Mouse (Mus musculus): ENCODE data around the gene Suds3. TPM values are rescaled to one million over a fixed set of nuclear protein-coding genes. Genes with fewer than 3 reads are reported as not detected.

The Suds3 gene
- polyA plus RNA-seq (2015; fragmentation: Nextera tagmentation; extraction: Ambion mirVana) = 83.2 and 90.5 TPM in 2 replicates

- Histone ChIP-seq H3K27me3 (peaks cover 3% of the 10 kb centered on the region), H3K27ac (peak within 1 kb of the TSS; percentile 89), H3K4me3 (peak within 1 kb of the TSS; percentile 94), H3K9me3 (no peaks in the 10 kb centered on the region), H3K9ac (peak within 1 kb of the TSS; percentile 93), H3K4me2 (peak within 1 kb of the TSS; percentile 97), H3K4me1 (replicated peaks) (peaks cover 29% of the 10 kb centered on the region), H3K36me3 (peaks cover 26% of the 10 kb centered on the region)
- ATAC-seq (ENCODE audit: low FRiP score) = peak; percentile 85
- WGBS = under 1% methylated on average over 57 of the region's 59 CpGs
Observed at GRCm38 (mm10) chr5:117115836-117116366, at the start of gene Suds3. Gene Suds3, minus strand, starts transcription at chr5:117116113.

- Histone ChIP-seq H3K36me3 (no peaks in the 10 kb centered on the region; the same call in 1 of the 2 replicates), H3K27ac (no peak overlapping the region), H3K4me3 (no peak overlapping the region), H3K9ac (no peak overlapping the region), H3K9me3 (no peaks in the 10 kb centered on the region), H3K4me2 (no peak overlapping the region), H3K27me3 (no peaks in the 10 kb centered on the region), H3K4me1 (replicated peaks) (no peaks in the 10 kb centered on the region)
- WGBS = 90% methylated on average over 2 of the region's 2 CpGs
- no peak for ATAC-seq (ENCODE audit: low FRiP score)
Observed at GRCm38 (mm10) chr5:117164923-117165322, 49.0 kb upstream of the Suds3 start.

- no peaks in the 10 kb centered on the region for H3K27me3 ChIP-seq
- H3K27ac ChIP-seq = no peak overlapping the region
- 98% methylated on average over 5 of the region's 5 CpGs for WGBS
- no peak for ATAC-seq (ENCODE audit: low FRiP score)
- H3K36me3 ChIP-seq = no peaks in the 10 kb centered on the region; the same call in 1 of the 2 replicates
- H3K9me3 ChIP-seq = no peaks in the 10 kb centered on the region
- H3K4me3 ChIP-seq = no peak overlapping the region
- H3K4me2 ChIP-seq = no peak overlapping the region
- no peak overlapping the region for H3K9ac ChIP-seq
- H3K4me1 ChIP-seq (replicated peaks) = no peaks in the 10 kb centered on the region
Observed at GRCm38 (mm10) chr5:117164516-117164915, 48.6 kb upstream of the Suds3 start.

- no peaks in the 10 kb centered on the region for H3K27me3 ChIP-seq
- no peaks in the 10 kb centered on the region; the same call in 1 of the 2 replicates for H3K36me3 ChIP-seq
- no peak overlapping the region for H3K4me2 ChIP-seq
- 93% methylated on average over 13 of the region's 13 CpGs for WGBS
- no peak overlapping the region for H3K27ac ChIP-seq
- H3K4me1 ChIP-seq (replicated peaks) = no peaks in the 10 kb centered on the region
- no peaks in the 10 kb centered on the region for H3K9me3 ChIP-seq
- H3K4me3 ChIP-seq = no peak overlapping the region
- no peak for ATAC-seq (ENCODE audit: low FRiP score)
- no peak overlapping the region for H3K9ac ChIP-seq
Observed at GRCm38 (mm10) chr5:117163790-117164189, 47.9 kb upstream of the Suds3 start.

GRCm38 (mm10) chr5:117160499-117160898 lies 44.6 kb upstream of the Suds3 start:
- ATAC-seq (ENCODE audit: low FRiP score) = no peak
- Histone ChIP-seq H3K27me3 (no peaks in the 10 kb centered on the region), H3K36me3 (no peaks in the 10 kb centered on the region; the same call in 1 of the 2 replicates), H3K4me1 (replicated peaks) (no peaks in the 10 kb centered on the region), H3K9me3 (no peaks in the 10 kb centered on the region), H3K27ac (no peak overlapping the region), H3K4me3 (no peak overlapping the region), H3K9ac (no peak overlapping the region), H3K4me2 (no peak overlapping the region)
- WGBS = 76% methylated on average over 10 of the region's 10 CpGs

GRCm38 (mm10) chr5:117159805-117160291 lies 43.9 kb upstream of the Suds3 start:
- no peak for ATAC-seq (ENCODE audit: low FRiP score)
- Histone ChIP-seq H3K9ac (no peak overlapping the region), H3K4me2 (no peak overlapping the region), H3K4me1 (replicated peaks) (no peaks in the 10 kb centered on the region), H3K27me3 (no peaks in the 10 kb centered on the region), H3K4me3 (no peak overlapping the region), H3K36me3 (no peaks in the 10 kb centered on the region; the same call in 1 of the 2 replicates), H3K27ac (no peak overlapping the region), H3K9me3 (no peaks in the 10 kb centered on the region)
- WGBS = 54% methylated on average over 6 of the region's 6 CpGs

- Histone ChIP-seq H3K4me1 (replicated peaks) (no peaks in the 10 kb centered on the region), H3K36me3 (no peaks in the 10 kb centered on the region; the same call in 1 of the 2 replicates), H3K9ac (no peak overlapping the region), H3K9me3 (no peaks in the 10 kb centered on the region), H3K27me3 (no peaks in the 10 kb centered on the region), H3K4me3 (no peak overlapping the region), H3K4me2 (no peak overlapping the region), H3K27ac (no peak overlapping the region; the same call in 1 of the 2 replicates)
- no peak for ATAC-seq (ENCODE audit: low FRiP score)
- WGBS = 70% methylated on average over 8 of the region's 8 CpGs
Observed at GRCm38 (mm10) chr5:117159326-117159725, 43.4 kb upstream of the Suds3 start.

- no peak overlapping the region for H3K4me3 ChIP-seq
- H3K4me2 ChIP-seq = no peak overlapping the region
- H3K4me1 ChIP-seq (replicated peaks) = no peaks in the 10 kb centered on the region
- no peaks in the 10 kb centered on the region for H3K27me3 ChIP-seq
- 87% methylated on average over 7 of the region's 7 CpGs for WGBS
- H3K27ac ChIP-seq = no peak overlapping the region
- no peaks in the 10 kb centered on the region for H3K9me3 ChIP-seq
- ATAC-seq (ENCODE audit: low FRiP score) = no peak
- no peak overlapping the region for H3K9ac ChIP-seq
- H3K36me3 ChIP-seq = no peaks in the 10 kb centered on the region; the same call in 1 of the 2 replicates
Observed at GRCm38 (mm10) chr5:117158335-117159018, 42.6 kb upstream of the Suds3 start.

GRCm38 (mm10) chr5:117153527-117154091 lies 37.7 kb upstream of the Suds3 start:
- H3K27me3 ChIP-seq = no peaks in the 10 kb centered on the region
- no peak overlapping the region for H3K4me2 ChIP-seq
- no peak overlapping the region for H3K27ac ChIP-seq
- no peak overlapping the region for H3K9ac ChIP-seq
- no peaks in the 10 kb centered on the region for H3K9me3 ChIP-seq
- H3K4me3 ChIP-seq = no peak overlapping the region
- no peaks in the 10 kb centered on the region for H3K36me3 ChIP-seq
- 77% methylated on average over 15 of the region's 15 CpGs for WGBS
- H3K4me1 ChIP-seq (replicated peaks) = no peaks in the 10 kb centered on the region
- no peak for ATAC-seq (ENCODE audit: low FRiP score)

- Histone ChIP-seq H3K4me2 (no peak overlapping the region), H3K9me3 (no peaks in the 10 kb centered on the region), H3K36me3 (no peaks in the 10 kb centered on the region), H3K9ac (no peak overlapping the region), H3K4me3 (no peak overlapping the region), H3K27ac (no peak overlapping the region), H3K4me1 (replicated peaks) (no peaks in the 10 kb centered on the region), H3K27me3 (no peaks in the 10 kb centered on the region)
- no peak for ATAC-seq (ENCODE audit: low FRiP score)
Observed at GRCm38 (mm10) chr5:117152944-117153343, 37.0 kb upstream of the Suds3 start.

- H3K9ac ChIP-seq = no peak overlapping the region
- ATAC-seq (ENCODE audit: low FRiP score) = no peak
- WGBS = 93% methylated on average over 5 of the region's 5 CpGs
Observed at GRCm38 (mm10) chr5:117150068-117150467, 34.2 kb upstream of the Suds3 start.

GRCm38 (mm10) chr5:117149054-117149942 lies 33.4 kb upstream of the Suds3 start:
- no peaks in the 10 kb centered on the region for H3K27me3 ChIP-seq
- no peak overlapping the region for H3K9ac ChIP-seq
- H3K4me2 ChIP-seq = no peak overlapping the region
- no peak for ATAC-seq (ENCODE audit: low FRiP score)
- H3K27ac ChIP-seq = no peak overlapping the region
- H3K9me3 ChIP-seq = no peaks in the 10 kb centered on the region
- 81% methylated on average over 16 of the region's 16 CpGs for WGBS
- H3K4me3 ChIP-seq = no peak overlapping the region
- H3K36me3 ChIP-seq = no peaks in the 10 kb centered on the region
- no peaks in the 10 kb centered on the region for H3K4me1 ChIP-seq (replicated peaks)

More at GRCm38 (mm10) chr5:117150068-117150467, 34.2 kb upstream of the Suds3 start:
- no peaks in the 10 kb centered on the region for H3K4me1 ChIP-seq (replicated peaks)
- no peaks in the 10 kb centered on the region for H3K9me3 ChIP-seq
- H3K27me3 ChIP-seq = no peaks in the 10 kb centered on the region
- no peak overlapping the region for H3K27ac ChIP-seq
- no peaks in the 10 kb centered on the region for H3K36me3 ChIP-seq
- no peak overlapping the region for H3K4me2 ChIP-seq
- no peak overlapping the region for H3K4me3 ChIP-seq

Data from hindbrain, embryonic 13.5 days (tissue).